Mouse (Mus musculus) cerebellum, adult 2 months (tissue): ENCODE measurements at regions not wholly inside any gene's neighbourhood (a gene's known extent, or its start where the extent isn't known, plus 50 kb on each side); places are given as distances from the start of the nearest gene placed in this dataset.

Experiments
- CTCF ChIP-seq: fragments of 200-500 bp; IDR thresholded peaks from 2 replicates; pipeline ENCODE4 v1.5.1; 2011; ENCODE audit warnings: low read depth, mild to moderate bottlenecking, control low read depth, low read length, moderate library complexity, borderline replicate concordance; ENCODE audit not compliant: insufficient read depth
- POLR2A ChIP-seq: fragments of 200-500 bp; IDR thresholded peaks from 2 replicates; pipeline ENCODE4 v1.6.1; 2011; ENCODE audit warnings: low read length, control low read depth, borderline replicate concordance; ENCODE audit not compliant: insufficient read depth

GRCm38 (mm10) chr6:37790878-37791277 is 79.7 kb upstream of the Trim24 start:
- TF ChIP-seq CTCF = no peak
- no peak for TF ChIP-seq POLR2A
